Mouse (Mus musculus) large intestine, adult 2 months (tissue): ENCODE measurements at regions not wholly inside any gene's neighbourhood (a gene's known extent, or its start where the extent isn't known, plus 50 kb on each side); places are given as distances from the start of the nearest gene placed in this dataset.

Source experiments
- DNase-seq: peaks from one replicate; pipeline ENCODE4 v3.0.0-alpha.2; 2012; ENCODE audit warnings: low read depth, low spot score
- WGBS: fragments of 180-500 bp; shearing (Covaris S2); methylation state at CpG from one replicate; pipeline ENCODE4 v1.1.7; 2018; 5-methylcytosine and 5-hydroxymethylcytosine counted together

GRCm38 (mm10) chr4:142876151-142876550, 336.6 kb downstream of the Prdm2 start:
- 87% methylated on average over 3 of the region's 3 CpGs for WGBS
- DNase-seq: no peak

GRCm38 (mm10) chr4:142875105-142875504, 337.7 kb downstream of the Prdm2 start:
- WGBS: 36% methylated on average over 5 of the region's 5 CpGs
- no peak for DNase-seq

GRCm38 (mm10) chr4:142866341-142866740, 346.5 kb downstream of the Prdm2 start:
- DNase-seq: no peak
- WGBS: 82% methylated on average over 7 of the region's 7 CpGs

GRCm38 (mm10) chr4:142865593-142865992, 347.2 kb downstream of the Prdm2 start:
- DNase-seq: no peak
- WGBS: 95% methylated on average over 2 of the region's 2 CpGs

GRCm38 (mm10) chr4:142863939-142864338, 348.9 kb downstream of the Prdm2 start:
- 71% methylated on average over 5 of the region's 5 CpGs for WGBS
- no peak for DNase-seq

- DNase-seq: no peak
- 51% methylated on average over 3 of the region's 3 CpGs for WGBS
These were observed 352.4 kb downstream of the Prdm2 start for GRCm38 (mm10) chr4:142860441-142860840.

GRCm38 (mm10) chr4:142856626-142857025, 356.2 kb downstream of the Prdm2 start:
- no peak for DNase-seq
- whole genome bisulfite sequencing: 17% methylated on average over 6 of the region's 6 CpGs

- no peak for DNase-seq
- WGBS: 92% methylated on average over 6 of the region's 6 CpGs
These were observed 357.2 kb downstream of the Prdm2 start for GRCm38 (mm10) chr4:142855635-142856034.

GRCm38 (mm10) chr4:142853924-142854323, 358.9 kb downstream of the Prdm2 start:
- DNase-seq: no peak
- 90% methylated on average over 15 of the region's 15 CpGs for WGBS

GRCm38 (mm10) chr4:142845066-142845696, 367.6 kb downstream of the Prdm2 start:
- no peak for DNase-seq
- 12% methylated on average over 6 of the region's 6 CpGs for WGBS

GRCm38 (mm10) chr4:142839540-142839939, 373.3 kb downstream of the Prdm2 start:
- WGBS: 45% methylated on average over 4 of the region's 4 CpGs
- no peak for DNase-seq

- no peak for DNase-seq
- WGBS: 25% methylated on average over 4 of the region's 4 CpGs
These were observed 374.3 kb downstream of the Prdm2 start for GRCm38 (mm10) chr4:142838363-142838964.

- 35% methylated on average over 4 of the region's 4 CpGs for WGBS
- no peak for DNase-seq
These were observed 375.2 kb downstream of the Prdm2 start for GRCm38 (mm10) chr4:142837636-142838035.

GRCm38 (mm10) chr4:142829711-142830110, 383.1 kb downstream of the Prdm2 start:
- DNase-seq: no peak
- 75% methylated on average over 7 of the region's 7 CpGs for WGBS

- 53% methylated on average over 10 of the region's 10 CpGs for WGBS
- no peak for DNase-seq
These were observed 383.8 kb downstream of the Prdm2 start for GRCm38 (mm10) chr4:142828969-142829368.

GRCm38 (mm10) chr4:142826250-142826893, 386.4 kb downstream of the Prdm2 start:
- WGBS: 47% methylated on average over 13 of the region's 13 CpGs
- DNase-seq: no peak

- 53% methylated on average over 5 of the region's 5 CpGs for WGBS
- no peak for DNase-seq
These were observed 387.0 kb downstream of the Prdm2 start for GRCm38 (mm10) chr4:142825786-142826185.

GRCm38 (mm10) chr4:142818440-142818839, 394.4 kb downstream of the Prdm2 start:
- no peak for DNase-seq
- WGBS: 65% methylated on average over 6 of the region's 6 CpGs

GRCm38 (mm10) chr4:142816986-142817385, 395.8 kb downstream of the Prdm2 start:
- DNase-seq: no peak
- 91% methylated on average over 1 of the region's 1 CpGs for WGBS

- no peak for DNase-seq
- 73% methylated on average over 2 of the region's 2 CpGs for WGBS
These were observed 409.0 kb downstream of the Prdm2 start for GRCm38 (mm10) chr4:142803819-142804218.

GRCm38 (mm10) chr4:142799291-142799690, 413.5 kb downstream of the Prdm2 start:
- no peak for DNase-seq
- WGBS: 42% methylated on average over 5 of the region's 5 CpGs
